Mouse (Mus musculus) brain, embryonic 14.5 days (tissue): ENCODE results near the gene Gngt1.

ENCODE experiments used
- CTCF ChIP-seq: fragments of 200-500 bp; IDR thresholded peaks from 2 replicates; pipeline ENCODE4 v1.5.1; 2012; ENCODE audit warnings: inconsistent platforms, mild to moderate bottlenecking, moderate library complexity, borderline replicate concordance; ENCODE audit not compliant: insufficient read depth, insufficient read length; ENCODE audit errors: extremely low read depth
- POLR2A ChIP-seq: fragments of 200-500 bp; IDR thresholded peaks from 2 replicates; pipeline ENCODE4 v1.6.1; 2012; ENCODE audit warnings: mild to moderate bottlenecking, inconsistent platforms, borderline replicate concordance; ENCODE audit not compliant: poor library complexity, insufficient read depth, insufficient read length, severe bottlenecking; ENCODE audit errors: extremely low read depth

DNA sequence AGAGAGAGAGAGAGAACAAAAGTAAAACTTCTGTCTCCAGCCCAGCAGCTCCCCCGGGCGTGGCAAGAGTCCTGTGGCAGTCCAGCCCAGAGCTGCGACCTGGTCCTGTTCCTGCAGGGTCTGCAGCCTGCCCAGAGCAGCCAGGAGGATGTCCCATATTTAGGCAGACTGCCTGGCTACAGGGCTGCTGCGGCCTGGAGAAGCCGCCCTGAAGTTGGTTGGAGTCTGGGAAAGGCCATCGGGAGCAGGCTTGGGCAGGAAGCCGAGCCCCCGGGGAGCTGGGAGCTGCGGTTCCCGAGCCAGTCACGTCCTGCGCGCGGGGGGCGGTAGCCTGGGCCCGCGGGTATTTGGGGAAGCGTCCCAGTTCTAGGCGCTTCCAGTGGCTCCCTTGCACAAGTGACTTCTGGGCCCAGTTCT is 10.3 kb downstream of the Gngt1 start, which contains the start of gene Gng11:
- TF ChIP-seq POLR2A (no peak), CTCF (no peak)
